Mouse (Mus musculus): ENCODE results near the gene Mex3b.

The Mex3b gene

DNA sequence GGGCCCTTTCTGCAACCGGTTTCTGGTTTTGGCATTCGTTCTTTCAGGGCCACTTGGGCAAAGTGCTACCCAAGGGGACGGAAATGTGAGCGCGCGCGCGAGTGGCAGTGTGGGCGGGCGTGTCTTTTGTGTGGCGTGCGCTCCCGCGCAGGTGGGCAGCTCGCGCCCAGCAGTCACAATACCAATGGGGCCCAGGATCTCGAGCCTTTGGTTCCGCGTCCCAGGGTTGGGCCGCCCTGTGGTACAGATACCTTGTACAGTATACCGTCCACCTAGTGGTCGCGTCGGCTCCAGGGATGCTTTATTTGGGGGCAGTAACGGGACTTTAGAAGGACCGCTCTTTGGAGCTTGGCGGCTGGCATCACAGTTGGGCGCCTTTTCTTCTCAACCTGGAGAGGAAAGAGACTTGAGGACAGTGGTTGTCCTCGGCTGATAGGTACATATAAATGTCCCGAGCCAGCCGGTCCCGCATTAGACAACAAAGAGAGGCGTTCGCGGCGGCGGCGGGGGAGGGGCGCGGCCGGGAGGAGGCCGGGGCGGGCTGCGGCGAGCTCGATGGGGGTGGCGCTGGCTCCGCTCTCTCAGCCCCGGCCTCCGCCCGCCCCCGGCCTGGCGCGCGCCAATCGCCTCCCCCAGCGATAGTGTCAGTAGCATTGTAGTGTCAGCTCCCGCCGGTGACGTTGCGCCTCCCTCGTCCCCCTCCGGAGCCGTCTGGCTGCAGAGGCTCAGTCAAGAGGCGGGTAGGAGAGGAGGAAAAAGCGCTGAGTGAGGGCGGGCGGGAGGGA is 455 bp upstream of the Mex3b start:
- peak; percentile 95 to 96 for DNase-seq

DNA sequence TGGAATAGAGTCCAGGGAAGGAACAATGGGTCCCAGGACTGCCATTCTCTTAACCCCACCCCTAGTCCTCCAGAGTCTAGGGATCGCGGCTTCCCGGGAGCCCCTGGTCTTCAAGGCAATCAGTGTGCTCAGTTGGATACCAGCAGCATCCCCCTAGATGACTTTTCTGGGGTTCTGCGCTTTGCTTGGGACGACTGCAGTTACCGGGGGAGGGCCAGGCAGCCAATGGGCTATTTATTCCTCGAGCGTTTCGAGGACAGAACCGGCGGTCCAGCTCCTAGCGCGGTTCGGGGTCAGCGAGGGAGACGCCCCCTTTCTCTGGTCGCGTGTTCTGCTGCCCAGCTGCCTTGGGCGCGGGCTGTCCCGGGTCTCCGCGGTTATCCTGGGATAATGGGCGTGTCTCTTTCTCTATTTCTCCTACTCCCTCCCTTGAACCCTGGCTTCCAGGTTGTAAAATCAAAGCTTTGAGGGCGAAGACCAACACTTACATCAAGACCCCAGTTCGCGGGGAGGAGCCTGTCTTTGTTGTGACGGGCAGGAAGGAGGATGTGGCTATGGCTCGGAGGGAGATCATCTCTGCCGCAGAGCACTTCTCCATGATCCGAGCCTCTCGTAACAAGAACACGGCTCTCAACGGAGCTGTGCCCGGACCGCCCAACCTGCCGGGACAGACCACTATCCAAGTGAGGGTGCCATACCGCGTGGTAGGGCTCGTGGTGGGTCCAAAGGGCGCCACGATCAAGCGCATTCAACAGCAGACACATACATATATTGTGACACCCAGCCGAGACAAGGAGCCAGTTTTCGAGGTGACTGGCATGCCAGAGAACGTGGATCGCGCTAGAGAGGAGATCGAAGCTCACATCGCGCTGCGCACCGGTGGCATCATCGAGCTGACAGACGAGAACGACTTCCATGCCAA is 1.4 kb downstream of the Mex3b start:
- peak; percentile 33 to 61 for DNase-seq

DNA sequence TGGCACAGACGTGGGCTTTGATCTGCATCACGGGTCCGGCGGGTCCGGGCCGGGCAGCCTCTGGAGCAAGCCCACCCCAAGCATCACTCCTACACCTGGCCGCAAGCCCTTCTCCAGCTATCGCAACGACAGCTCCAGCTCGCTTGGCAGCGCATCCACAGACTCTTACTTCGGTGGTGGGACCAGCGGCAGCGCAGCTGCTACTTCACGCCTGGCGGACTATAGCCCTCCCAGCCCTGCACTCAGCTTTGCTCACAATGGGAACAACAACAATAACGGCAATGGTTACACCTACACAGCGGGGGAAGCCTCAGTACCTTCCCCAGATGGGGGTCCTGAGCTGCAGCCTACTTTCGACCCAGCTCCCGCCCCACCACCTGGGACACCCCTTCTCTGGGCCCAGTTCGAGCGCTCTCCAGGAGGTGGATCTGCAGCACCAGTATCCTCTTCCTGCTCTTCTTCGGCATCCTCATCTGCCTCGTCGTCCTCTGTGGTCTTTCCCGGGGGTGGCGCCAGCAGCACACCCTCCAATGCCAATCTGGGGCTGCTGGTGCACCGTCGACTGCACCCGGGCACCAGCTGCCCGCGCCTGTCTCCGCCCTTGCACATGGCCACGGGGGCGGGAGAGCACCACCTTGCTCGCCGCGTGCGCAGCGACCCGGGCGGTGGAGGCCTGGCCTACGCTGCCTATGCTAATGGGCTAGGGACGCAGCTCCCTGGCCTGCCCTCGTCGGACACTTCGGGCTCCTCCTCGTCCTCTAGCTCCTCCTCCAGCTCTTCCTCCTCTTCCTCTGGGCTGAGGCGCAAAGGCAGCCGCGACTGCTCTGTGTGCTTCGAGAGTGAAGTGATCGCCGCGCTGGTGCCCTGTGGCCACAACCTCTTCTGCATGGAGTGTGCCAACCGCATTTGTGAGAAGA is 2.4 kb downstream of the Mex3b start:
- DNase-seq = peak; percentile 21 to 35

DNA sequence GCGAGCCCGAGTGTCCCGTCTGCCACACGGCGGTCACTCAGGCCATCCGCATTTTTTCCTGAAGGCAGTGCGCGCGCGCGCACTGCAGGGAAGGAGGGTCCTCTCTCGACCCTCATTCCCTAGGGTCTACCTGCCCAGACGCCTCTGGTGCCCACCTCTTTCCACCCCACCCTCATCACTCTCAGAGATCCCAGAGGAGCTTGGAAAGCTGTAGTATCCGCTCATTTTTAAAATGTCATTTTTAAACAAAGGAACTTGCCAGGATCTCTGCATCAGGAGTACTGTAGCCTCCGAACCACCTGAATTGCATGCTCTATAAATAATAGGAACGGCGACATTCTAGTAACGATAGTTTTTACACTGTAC is 3.0 kb downstream of the Mex3b start:
- no peak for DNase-seq

DNA sequence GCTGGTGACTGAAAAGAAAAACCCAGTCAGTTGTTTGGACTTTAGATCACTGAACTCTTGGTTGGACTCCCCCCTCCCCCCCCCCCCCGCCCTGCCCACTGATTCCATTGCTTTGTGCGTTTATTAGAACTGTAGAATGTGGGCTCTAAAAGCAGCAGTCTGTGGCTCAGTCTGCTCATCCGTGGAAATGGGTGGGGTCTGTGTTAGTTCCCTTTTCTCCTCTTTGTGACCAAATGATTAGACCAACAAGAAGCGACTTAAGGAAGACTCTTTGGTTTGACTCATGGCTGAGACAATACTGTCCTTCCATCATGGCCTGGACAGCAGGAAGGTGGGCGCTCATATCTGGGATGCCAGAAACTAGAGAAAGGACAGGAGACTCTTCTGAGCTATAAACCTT is 9.4 kb downstream of the Mex3b start:
- no peak for DNase-seq

DNA sequence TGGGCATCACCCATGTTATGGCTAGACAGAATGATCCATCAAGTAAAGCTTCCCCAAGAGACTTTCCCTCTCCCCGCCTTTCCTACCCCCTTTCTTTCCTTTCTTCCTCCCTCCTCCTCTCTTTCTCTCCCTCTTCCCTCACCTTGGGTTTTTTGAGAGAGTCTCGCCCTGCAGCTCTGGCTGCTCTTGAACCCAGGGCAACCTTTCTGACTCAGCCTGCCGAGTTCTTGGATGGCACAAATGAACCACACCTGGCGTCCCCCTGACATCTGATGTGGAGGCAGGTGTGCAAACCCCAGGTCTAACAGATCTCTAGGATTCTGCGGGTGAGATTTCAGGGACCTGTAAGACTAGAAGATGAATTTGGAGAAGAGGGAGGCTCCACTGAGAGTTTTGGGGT is 12.9 kb downstream of the Mex3b start:
- DNase-seq = no peak

DNA sequence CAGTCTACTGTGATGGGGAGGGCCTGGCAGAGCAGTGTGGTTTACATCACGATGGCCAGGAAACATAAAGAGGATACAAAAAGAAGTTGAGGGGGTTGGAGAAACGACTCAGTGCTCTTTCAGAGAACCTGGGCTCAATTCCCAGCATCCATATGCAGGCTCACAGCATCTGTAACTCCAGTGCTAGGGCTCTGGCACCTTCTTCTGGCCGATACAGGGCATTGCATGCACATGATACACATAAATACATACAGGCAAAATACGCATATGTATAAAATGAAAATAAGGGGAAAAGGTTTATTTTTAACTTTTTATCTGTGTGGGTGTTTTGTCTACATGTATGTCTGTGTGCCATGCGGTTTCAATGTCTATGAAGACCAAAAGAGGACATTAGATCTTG is 13.6 kb downstream of the Mex3b start:
- DNase-seq = no peak

DNA sequence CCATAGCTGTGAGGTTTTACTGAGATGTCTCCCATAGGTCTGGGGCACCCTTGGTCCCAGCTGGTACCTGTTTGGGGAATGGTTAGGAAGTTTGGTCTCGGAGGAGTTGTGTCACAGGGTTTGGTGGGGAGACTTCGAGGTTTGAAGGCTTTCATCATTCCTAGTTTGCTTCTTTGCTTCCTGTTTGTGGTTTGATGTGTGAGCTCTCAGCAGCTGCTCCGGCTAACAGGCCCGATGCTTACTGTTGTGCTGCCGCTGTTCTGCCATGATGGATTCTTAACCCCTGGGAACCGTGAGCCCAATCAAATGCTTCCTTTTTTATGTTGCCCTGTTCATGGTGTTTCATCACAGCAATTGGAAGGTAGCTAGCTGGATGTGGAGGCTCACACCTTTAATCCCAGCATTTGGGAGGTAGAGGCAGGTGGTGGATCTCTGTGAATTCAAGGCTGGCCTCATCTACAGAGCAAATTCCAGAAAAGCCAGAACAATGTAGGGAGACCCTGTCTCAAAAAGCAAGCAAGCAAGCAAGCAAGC is 23.3 kb downstream of the Mex3b start:
- DNase-seq = no peak

DNA sequence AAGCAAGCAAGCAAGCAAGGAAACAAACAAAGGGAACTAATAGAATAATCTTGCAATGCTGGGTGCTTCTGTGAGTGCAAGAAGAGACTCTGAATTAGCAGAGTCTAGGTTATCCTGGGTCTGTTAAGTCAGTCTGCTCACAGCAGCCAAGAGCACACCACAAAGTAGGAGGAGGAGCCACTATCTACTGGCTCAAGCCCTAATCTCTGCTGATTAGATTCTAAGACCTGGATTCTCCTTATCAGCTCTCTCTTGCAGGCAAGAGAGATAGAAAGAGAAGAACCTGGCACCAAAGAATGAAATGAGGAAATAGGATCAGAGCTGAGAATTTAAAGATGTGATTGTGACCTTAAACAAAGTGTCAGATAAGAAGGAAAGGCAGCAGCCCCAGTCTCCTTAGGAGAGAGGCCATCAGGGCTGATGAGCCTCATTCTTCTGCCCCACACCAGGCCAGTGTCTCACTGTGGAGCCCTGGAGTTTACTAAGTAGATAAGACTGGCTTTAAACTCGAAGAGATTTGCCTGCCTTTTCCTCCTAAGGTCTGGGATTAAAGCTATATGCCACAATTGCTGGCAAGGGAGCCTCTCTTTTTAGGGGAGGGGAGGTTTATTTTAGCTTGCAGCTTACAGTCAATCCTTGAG is 23.9 kb downstream of the Mex3b start:
- DNase-seq = no peak

DNA sequence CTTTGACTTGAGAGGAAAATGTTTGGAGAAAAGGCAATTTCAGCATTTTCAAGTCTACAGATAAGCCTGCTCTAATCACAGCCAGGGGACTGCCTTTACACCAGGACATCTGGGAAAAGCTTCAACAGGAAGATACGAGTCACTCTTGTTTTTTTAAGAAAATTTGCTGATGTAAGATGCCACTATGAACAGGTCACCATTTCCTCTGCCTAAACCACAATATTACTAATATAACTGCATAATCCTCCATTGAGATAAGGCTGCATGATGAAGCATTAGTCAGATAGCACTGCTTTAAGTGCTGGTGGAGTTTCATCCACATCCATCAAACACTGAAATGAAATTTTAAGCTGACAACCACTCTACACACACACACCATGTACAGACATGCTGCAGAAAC is 27.2 kb downstream of the Mex3b start:
- DNase-seq = no peak

DNA sequence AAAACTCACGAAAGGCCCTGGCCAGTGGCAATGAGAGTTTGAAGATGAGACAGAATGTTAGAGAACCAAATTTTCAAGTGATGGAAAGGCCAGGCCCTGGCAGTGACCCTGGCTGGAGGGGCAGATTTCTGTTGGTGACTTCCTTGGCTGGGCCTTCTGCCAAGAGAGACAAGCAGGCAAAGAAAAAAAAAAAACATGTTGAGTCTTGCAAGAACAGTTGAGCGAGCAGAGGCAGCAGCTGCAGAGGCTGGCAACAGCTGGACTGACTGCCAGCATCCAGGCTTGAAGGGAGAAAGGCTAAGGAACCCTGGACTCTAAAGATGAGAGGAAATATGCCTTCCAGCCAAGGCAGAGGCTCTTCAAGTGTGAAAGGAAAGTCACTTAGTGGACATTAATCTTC is 28.5 kb downstream of the Mex3b start:
- no peak for DNase-seq

DNA sequence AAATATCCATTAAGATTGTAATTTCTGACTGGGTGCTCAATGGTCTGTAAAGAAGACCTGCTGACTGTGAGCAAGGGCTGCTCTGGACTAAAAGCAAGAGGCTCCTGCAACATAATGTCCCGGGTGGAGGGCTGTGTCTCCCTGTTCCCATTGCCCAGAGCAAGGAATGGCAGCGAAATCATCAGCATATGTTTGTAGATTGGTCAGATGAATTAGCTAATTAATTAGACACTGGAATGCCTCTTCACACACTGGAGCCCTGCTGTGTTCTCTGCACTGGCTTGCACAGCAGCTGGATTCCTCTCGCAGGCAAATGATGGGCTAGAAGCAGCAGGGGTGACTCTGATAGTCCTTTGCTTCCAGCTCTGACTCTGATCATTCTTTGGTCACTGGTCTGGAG is 29.6 kb downstream of the Mex3b start:
- DNase-seq = no peak

DNA sequence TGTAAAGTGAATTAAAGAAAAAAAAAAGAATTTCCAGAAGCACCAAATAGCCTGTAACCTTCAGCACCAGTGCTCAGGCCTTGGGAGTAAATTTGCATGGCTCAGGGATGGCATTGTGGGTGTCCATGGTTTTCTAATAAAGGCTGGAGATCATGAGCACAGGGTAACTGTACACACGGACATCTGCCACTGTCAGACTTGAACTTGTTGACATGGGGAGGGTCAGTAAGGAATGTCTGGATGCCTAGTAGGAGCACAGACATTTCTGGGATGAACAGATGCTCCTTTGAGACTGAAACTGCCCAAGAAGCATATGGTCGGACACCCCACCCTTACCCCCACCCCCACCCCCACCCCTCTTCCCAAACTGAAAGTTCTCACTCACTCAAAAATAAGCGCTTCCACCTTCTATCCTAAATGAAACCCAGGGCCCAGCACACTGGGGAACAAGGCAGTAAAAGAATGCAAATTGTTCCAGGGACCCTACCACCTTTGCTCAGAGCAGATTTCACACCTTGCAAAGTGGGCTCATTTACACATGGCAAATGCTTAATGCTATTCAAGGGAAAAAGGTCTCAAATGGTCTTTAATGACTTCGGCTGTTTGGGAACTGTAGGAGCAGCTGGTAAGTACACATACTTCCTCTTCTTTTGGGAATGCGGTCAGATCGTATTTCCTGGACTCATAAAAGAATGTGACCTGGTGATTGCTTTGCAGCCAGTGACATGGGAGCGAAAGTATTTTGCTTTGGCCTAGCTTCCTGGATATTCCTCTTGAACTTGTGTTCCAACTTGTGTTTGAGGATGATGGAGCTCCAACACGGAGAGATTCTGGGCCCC is 32.5 kb downstream of the Mex3b start:
- no peak for DNase-seq

DNA sequence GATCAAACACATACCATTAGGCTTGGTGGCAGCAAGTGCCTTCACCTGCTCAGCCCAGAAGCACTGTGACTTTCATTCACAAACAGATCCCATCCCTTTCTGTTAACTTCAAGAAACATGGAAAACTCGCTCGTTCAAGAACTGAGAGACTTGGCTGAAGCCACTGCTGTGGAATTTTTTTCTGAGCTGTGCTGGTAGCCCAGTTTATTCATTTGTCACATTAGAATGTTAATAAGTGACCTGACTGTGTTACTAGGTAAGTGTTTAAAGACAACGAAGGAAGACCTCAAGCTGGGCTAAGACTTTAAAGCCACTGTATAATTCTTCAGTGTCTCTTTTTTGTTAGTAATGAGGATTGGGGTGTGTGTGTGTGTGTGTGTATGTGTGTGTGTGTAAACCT is 35.9 kb downstream of the Mex3b start:
- no peak for DNase-seq

DNA sequence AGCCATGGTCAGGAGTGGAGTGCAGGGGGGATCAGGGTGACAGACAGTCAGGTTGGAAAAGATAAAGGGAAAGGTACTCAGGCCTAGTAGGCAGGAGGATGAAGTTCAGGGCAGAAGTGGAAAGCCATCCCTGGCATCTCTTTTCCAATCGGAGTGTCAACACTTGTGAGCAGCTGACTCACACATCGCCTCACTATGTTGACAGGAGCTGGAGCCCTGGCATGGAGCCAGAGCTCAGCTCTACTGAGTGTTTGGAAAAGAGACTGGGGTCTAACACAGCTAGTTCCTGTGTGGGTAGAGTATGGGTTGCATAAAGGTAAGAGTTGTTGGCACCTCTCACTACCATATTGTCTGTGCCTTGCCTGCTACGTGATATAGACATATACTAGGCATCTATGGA is 38.4 kb downstream of the Mex3b start:
- DNase-seq = no peak

DNA sequence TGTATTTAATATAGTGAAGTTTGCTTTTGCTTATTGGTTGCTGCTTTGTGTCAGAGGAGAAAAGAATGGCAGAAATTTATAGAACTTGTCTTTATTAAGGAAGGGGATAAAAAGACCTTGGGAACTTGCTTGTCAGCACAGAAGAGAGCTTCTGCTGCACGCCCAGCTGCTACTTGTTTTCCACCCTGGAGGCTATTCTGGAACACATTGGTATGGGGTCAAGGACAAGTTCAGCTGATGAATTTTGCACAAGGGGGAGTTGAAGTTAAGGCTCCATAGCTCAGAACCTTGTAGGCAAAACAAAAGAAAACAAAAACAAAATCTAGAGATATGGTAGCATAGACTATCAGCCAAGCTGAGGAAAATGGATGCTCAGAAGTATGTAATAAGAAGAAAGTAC is 39.9 kb downstream of the Mex3b start:
- DNase-seq = no peak

DNA sequence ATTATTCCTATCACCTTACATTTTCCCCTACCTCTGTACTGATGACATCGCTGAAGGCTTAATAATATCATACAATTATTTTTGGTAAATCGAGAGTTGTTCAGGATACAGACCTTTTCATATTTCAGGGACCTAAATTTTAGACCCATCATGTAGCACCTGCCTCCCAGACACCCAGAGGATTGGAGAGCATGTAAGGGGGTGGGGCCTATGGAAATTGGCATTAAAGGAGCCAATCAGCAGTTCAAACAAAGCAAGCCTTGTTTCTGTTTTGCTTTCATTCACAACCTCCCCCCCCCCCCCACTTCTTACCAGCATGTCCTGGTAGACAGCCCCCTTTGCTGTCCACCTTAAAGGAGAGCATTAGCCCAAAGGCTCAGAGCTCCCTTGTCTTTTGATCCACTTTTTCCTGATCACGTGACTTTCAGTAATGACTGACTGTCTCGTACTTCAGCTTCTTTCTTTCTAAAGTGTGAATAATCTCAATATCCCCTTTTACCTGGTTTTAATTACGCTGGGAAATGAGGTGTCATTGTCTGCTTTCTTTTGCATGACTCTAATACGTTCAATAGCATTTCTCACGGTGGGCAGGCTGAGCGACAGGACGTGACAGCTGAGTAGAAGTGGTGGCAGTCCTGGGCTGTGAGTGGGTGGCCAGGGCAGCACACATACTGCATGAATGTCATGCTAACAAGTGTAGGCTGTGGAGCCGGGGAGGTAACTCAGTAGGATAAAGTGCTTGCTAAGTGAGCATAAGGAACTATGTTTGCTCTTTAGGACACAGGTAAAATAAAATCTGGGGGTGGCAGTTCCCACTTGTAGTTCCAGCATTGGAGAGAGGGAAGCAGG is 43.6 kb downstream of the Mex3b start:
- DNase-seq = no peak

DNA sequence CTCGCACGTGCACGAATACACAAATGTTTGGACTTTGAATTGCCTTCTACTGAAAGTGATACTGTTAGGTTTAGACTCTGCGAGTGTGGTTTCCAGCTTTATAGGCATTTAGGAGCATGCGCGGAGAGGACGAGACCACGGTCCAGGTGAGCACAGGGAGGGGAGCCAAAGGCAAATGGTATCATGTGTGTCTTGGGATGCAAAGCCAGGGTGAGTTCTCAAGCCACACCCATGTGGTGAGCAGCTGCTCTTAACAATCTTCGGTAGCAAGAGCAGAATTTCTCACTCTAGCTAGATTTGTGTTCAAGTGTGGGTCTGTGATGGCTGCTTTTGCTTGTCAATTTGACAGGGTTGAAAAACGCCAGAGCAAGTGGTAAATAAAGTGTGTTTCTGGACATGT is 44.4 kb downstream of the Mex3b start:
- no peak for DNase-seq

DNA sequence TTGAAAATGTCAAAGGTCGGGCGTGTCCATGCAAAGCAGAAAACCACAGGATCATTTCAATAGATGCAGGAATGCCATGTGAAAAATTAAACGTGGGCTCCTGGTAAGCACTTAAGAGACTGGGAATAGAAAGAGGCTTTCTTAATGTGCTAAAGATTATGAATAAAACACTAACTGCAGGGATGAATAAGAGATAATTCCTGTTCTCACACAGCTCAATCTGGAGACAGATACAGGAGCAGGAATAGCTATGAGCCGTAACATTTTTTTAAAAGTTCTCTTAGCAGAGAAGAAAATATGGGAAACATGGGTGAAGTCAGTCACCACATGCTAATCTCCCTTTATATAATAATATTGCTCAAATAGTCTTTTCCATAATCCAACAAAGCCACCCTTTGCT is 47.2 kb downstream of the Mex3b start:
- DNase-seq = no peak
